Mouse (Mus musculus) neutrophil, adult 5-6 weeks (primary cell): Measurements from ENCODE around the gene Ldlrad3. TPM values are rescaled to one million over a fixed set of nuclear protein-coding genes. Genes with fewer than 3 reads are reported as not detected.

Experiments
- ATAC-seq: fragments of 151-379, 151-347 bp; 2 replicates; pipeline ENCODE4 v1.8.0; 2017; ENCODE audit warnings: mild to moderate bottlenecking, moderate TSS enrichment; ENCODE audit not compliant: insufficient number of reproducible peaks, poor library complexity, low FRiP score, severe bottlenecking; ENCODE audit errors: extremely low read depth
- total RNA-seq: library from RNA; stranded (forward); fragments of 200-1000 nt; gene quantifications from 2 replicates; pipeline ENCODE4 v1.2.3, GENCODE M21; 2017

Gene Ldlrad3
- total RNA-seq, 1 experiment from 2014 or later = 5.7 TPM

DNA sequence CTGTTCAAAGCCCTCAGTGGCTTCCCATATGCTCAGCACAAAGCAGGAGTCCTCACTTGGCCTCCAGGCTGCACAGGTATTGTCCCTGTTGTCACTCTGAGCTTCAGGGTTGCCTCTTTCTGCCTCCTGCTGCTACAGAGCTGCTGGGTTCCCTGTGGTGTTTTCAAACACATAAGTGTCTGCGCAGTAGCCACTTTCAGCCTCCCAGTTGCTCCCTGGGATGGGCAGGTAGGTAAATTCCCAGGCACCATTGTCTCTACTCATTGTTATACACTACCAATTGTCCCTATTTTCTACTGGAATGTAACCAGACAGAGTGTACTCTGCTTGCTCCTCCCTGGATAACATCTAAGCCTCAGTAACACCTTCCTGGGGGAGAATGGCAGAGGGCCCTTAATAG lies 224.8 kb downstream of the Ldlrad3 start:
- ATAC-seq = no peak

DNA sequence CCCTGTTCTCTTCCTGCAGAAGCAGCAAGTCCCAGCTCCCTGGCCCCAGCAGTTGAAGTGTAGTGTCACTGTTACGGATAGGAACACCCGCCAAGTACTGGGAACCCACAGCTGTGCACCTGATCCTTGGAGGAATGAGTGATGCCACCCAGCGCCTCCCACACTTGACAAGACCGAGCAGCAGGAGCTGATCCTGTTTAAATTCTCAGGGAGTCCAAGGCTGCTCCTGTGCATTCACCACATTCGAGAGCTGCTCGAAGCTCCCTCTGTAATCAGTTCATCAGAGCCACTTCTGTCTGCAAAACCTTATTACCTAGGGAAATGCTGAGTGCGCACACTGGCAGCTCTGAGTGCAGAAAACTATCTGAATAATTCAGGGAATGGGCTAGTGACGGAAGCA lies 225.5 kb downstream of the Ldlrad3 start:
- ATAC-seq = no peak

DNA sequence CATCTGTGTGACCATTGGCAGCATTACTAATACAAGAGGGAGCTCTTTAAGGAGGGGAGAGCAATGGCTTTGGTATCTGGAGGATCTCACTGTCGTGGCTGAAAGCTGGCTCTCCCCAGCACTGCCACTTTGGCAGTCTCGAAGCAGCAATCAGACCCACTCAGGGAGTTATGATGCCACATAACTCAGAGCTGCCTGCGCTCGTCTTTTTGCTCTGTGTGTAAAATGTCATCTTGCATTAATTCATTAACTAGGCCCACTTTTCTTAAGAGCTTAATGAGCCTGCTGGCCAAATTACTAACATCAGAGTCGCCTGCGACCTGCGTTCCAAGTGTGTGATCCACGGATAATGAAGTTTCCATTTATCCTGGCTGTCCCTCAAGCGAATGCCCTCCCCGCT lies 230.1 kb downstream of the Ldlrad3 start:
- ATAC-seq = no peak

DNA sequence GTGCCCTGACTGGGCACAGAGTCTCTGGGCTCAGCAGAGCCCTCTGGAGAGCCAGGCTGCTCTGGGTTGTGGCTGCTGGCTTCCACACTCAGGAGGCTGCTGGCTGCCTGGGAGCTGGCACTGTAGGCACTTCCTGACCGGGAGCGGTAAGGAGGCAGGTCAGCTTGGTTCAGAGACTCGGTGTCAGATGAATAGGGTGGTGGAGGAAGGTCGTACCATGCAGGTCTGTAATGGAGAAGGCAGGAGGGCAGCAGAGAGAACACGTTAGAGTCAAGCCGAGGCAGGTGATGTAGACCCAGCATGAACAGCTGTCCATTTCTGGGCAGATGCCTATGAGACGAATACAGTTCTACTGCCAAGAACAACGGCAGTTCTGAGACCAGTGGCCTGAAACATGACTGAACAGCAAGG lies 233.2 kb downstream of the Ldlrad3 start:
- ATAC-seq = no peak

GRCm38 (mm10) chr2:101950716-101951520 lies 235.3 kb downstream of the Ldlrad3 start:
- no peak for ATAC-seq

GRCm38 (mm10) chr2:101935006-101935405 lies 251.2 kb downstream of the Ldlrad3 start:
- no peak for ATAC-seq

DNA sequence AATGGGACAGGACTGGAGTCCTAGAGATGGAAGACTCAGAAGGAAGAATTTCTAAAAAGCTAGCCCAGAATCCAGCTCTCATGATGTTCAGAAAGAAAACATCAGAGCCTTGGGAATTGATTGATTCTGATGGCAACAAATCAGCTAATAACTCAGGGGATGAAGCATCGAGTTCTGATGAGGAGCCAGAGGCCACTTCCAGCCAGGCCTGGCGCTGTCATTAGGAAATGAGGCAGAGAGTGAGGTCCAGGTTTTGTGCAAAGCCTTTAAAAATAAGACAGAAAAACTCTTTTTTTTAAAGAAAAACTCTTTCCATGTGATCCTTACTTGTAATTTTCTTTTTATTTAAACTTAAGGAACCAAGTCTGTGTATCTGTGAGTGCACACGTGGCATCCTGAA lies 252.9 kb downstream of the Ldlrad3 start:
- no peak for ATAC-seq

DNA sequence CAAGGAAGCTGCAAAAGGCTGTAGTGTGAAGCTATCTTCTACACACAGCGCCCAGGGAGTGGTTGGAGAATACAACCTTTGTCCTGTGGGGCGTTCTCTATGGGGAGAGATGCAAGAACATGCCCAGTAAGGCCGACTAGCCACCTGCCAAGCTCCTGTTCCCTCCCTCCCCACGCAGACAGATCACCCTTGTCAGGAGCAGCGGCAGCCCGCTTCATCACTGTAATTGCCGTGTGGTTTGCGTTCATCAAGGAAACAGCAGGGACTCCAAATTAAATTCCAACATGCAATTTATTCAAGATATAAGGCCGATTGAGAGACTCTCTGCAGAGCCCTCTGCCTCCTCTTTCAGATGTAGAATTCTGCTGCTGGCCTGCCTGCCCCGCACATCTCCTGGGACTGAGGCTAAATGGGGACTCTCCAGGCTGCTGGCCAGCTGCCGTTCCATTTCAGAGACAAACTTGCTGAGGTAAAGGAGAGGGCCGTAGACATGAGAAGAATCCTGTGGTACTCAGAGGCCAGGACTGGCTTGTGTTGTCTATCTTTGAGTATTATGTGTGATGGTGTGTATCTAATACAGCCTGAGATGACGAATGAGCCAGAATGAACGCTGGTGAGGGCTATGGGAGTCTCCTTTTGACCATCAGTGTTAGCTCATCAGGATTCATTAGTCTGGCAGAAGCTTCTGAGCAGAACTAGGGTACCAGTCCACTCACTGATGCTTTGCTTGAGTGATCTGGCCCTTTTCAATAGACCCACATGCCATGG lies 253.8 kb downstream of the Ldlrad3 start:
- no peak for ATAC-seq

DNA sequence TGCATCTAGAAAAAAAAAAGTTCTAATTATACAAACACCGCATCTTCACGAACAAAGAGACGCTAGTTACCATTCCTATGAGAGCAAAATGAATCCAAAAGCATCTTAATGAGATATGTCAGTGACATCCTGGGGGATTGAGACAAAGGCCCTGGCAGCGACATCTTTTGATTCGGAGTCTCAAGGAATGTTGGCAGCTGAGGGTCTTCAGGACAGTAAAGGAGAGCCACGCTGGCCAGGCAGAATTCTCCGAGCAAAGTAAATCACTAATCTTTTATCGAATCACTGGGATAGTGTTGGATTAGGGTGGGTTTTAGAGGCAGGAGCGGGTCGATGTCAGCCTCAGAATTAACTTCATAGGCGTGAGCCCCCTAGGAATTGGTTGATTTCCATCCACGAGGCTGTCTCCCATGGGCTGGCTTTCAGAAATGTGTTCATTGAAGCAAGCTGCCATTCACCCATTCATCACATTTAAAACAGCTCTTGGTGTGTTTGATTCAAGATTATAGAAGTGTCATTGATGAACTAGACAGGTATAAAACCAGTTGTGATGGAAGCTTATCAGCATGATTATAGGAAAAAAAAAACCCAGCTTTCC lies 260.5 kb downstream of the Ldlrad3 start:
- ATAC-seq = no peak

DNA sequence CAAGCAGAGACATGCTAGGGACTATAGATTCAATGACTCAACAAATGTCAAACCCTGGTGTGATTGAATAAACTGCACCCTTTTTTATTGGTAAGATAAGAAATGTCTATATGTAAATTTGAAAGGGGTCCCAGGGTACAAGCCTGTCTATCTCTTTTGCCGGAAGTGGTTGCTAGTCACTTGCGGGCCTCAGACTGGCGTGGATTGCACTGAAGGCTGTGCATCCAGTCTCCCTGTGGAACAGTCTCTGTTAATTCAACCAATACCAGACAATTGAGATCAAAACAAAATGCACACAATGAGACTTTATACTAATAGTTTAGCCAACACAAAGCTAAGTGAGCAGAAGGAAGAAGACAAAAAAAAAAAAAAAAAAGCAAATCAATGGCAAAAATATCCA lies 261.0 kb downstream of the Ldlrad3 start:
- ATAC-seq = no peak

GRCm38 (mm10) chr2:101923181-101923580 lies 263.0 kb downstream of the Ldlrad3 start:
- ATAC-seq = no peak

- no peak for ATAC-seq
Measured at GRCm38 (mm10) chr2:101922302-101922701, 263.9 kb downstream of the Ldlrad3 start.

DNA sequence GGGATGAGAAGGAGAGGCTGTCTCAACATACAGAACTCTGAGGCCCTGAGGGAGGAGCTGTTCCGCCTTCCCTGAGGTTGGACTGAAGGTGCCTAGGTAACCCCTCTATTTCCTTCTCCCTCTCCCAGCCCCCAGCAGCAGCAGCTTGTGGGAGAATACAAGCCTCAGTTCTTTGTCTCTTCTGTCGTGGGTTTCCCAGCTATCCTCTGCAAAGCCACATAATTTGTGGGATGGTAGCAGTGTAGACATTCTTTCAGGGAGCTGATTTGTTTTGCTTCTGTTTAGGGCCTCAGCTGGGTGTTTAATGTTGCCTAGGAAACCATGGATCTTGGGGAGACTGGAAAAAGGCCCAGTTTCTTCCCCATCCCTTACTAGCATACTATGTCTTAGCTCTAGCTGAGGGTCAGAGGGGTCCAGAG lies 266.0 kb downstream of the Ldlrad3 start:
- no peak for ATAC-seq

DNA sequence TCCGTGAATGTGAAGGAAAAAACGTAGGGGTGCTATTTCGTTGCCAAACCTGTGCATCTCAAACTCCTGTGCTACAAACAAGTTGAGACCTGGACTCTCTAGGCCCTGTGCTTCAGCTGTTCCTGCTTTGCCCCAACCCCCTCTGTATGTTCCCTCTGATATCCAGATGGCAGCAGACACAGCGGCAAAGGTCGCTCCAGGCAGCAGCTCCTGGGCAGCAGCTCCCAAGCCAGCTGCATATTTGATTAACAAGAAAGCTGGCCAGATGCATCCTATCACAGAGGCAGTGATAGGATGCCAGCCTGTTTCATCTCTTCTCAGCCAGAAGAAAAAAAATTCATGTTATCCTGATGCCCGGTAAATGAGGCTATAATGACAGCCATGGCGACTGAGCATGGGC lies 267.7 kb downstream of the Ldlrad3 start:
- no peak for ATAC-seq

- no peak for ATAC-seq
Measured at GRCm38 (mm10) chr2:101909326-101910080, 276.7 kb downstream of the Ldlrad3 start.

GRCm38 (mm10) chr2:101908773-101909172 lies 277.4 kb downstream of the Ldlrad3 start:
- ATAC-seq = no peak

DNA sequence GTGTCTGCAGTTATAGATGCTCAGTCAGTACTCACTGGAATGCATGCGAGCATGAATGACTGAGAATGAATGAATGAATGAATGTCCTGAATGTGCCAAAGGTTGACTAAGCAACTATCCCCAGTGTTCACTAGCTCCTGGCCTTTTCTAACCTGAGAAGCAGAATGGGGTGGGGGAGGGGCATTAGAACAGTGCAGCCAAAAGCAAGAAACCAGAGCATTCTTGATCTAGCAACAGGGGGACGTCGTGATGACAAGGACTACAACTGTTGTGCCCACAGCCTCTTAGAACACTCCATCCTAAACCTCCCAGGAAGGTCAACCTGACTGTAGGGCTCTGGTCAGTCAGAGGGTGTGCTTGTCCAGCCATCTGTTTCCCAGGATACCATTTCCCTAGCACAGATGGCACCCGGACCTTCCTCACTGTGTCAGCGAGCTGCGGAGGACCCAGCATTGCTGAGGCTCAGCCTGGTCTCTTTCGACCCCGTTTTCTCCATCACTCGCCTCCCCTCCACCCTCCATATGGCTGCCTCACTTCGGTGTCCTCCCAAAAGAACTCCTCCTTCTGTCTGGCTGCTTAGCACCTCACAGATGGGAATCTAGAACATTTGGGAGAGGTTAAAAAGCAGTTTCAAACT lies 278.7 kb downstream of the Ldlrad3 start:
- no peak for ATAC-seq

- ATAC-seq = no peak
Measured at GRCm38 (mm10) chr2:101906379-101906690, 279.9 kb downstream of the Ldlrad3 start.
